Mouse (Mus musculus) midbrain, embryonic 15.5 days (tissue): ENCODE data around the gene Plxna4. TPM values are rescaled to one million over a fixed set of nuclear protein-coding genes. Genes with fewer than 3 reads are reported as not detected.
"Not testable (repeated sequence)": the region's sequence is repeated elsewhere in the genome, so short reads cannot be mapped to it uniquely, and the experiment has no call there.

ENCODE experiments used
- ATAC-seq: fragments of 200-750 bp; cut with Nextera tagmentation; replicated peaks from 2 replicates; pipeline ENCODE4 v1.8.0; 2017; ENCODE audit warnings: moderate TSS enrichment
- H3K27ac ChIP-seq: fragments of 300-500 bp; sonication (generic); 2 replicates; pipeline ENCODE4 v1.5.1; 2015; ENCODE audit warnings: mild to moderate bottlenecking, inconsistent platforms
- H3K27me3 ChIP-seq: fragments of 300-500 bp; sonication (generic); replicated peaks from 2 replicates; pipeline ENCODE4 v1.6.1; 2015; ENCODE audit warnings: inconsistent platforms
- H3K36me3 ChIP-seq: fragments of 300-500 bp; sonication (generic); replicated peaks from 2 replicates; pipeline ENCODE4 v1.6.1; 2015; ENCODE audit warnings: inconsistent platforms
- H3K4me1 ChIP-seq: fragments of 300-500 bp; sonication (generic); 2 replicates; pipeline ENCODE4 v1.6.1; 2015; ENCODE audit warnings: inconsistent platforms
- H3K4me2 ChIP-seq: fragments of 300-500 bp; sonication (generic); 2 replicates; pipeline ENCODE4 v1.6.1; 2015; ENCODE audit warnings: inconsistent platforms, mild to moderate bottlenecking, moderate library complexity
- H3K4me3 ChIP-seq: fragments of 300-500 bp; sonication (generic); 2 replicates; pipeline ENCODE4 v1.5.1; 2015; ENCODE audit warnings: mild to moderate bottlenecking, inconsistent platforms
- H3K9ac ChIP-seq: fragments of 300-500 bp; sonication (generic); 2 replicates; pipeline ENCODE4 v1.6.1; 2015; ENCODE audit warnings: mild to moderate bottlenecking, inconsistent platforms
- H3K9me3 ChIP-seq: fragments of 300-500 bp; sonication (generic); 2 replicates; pipeline ENCODE4 v1.6.1; 2016; ENCODE audit warnings: inconsistent platforms
- WGBS: fragments of 180-500 bp; shearing (Covaris S2); methylation state at CpG from one replicate; pipeline ENCODE4 v1.1.7; 2015; ENCODE audit warnings: mixed read lengths; 5-methylcytosine and 5-hydroxymethylcytosine counted together
- polyA plus RNA-seq: library from polyadenylated mRNA; unstranded; fragments of >200 nt; fragmentation: Nextera tagmentation; extraction: Ambion mirVana; gene quantifications from 2 replicates; pipeline ENCODE4 v1.2.1, GENCODE M21; 2015

The Plxna4 gene
- polyA plus RNA-seq, 1 experiment from 2014 or later = 14.2 TPM

DNA sequence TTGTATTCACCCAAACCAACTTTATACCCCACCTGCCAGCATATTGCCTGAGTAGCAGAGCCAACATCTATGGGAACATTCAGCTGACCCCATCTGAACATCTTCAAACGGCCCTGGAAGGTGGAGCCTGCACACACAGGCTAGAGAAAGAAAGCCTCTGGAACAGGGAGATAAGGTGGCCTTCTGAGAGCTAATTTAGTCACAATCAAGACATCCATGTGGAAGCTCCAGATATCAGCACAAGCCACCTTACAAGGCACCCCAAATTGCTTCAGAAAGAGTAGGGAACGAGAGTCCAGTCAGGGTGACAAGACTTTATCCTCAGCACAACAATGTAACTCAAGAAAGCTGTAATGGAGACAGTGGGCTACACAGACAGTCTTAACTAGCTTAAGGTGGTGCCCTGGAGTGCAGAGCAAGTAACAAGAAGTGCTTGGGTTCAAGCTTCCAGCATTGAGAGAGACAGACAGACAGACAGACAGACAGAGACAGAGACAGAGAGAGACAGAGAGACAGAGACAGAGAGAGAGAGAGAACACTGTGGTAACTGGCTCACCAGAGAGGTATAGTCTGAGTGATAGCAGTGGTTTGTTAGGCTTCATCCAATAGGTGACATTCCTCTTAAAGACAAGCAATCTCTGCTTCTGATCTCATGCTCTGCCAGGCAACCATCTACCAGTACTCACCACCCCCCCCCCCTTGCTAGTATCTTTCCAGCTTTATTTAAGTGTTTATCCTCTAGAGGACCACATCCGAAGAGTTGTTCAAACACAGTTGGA, 53.8 kb downstream of the Plxna4 start:
- H3K4me3 ChIP-seq = no peak overlapping the region
- WGBS = 79% methylated on average over 3 of the region's 3 CpGs
- H3K9ac ChIP-seq = no peak overlapping the region
- H3K9me3 ChIP-seq = no peaks in the 10 kb centered on the region
- H3K36me3 ChIP-seq = no peaks in the 10 kb centered on the region
- ATAC-seq = no peak
- H3K4me2 ChIP-seq = no peak overlapping the region
- no peak overlapping the region for H3K27ac ChIP-seq
- no peaks in the 10 kb centered on the region for H3K27me3 ChIP-seq
- no peaks in the 10 kb centered on the region for H3K4me1 ChIP-seq

DNA sequence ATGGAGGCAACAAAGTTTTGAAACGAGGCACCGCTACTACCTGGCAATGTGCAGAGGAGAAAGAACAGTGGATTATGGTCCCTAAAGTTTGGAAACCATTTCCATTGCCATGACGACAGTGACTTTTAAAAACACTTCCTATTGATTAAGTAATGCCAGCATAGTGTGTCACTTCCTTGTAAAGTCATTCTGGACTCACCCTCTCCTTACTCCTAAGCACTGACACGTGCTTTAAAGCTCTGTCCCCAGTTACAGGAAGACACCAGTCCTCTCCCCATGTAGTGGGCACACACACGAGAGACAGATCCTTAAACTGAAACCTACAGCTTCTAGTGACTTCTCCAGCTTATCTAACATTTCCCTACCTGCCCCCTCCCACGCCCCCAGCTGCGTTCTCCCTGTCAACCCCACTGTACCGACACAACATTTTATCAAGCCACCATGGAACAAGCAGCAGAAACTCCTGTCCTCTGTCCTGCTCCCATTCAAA, 59.9 kb downstream of the Plxna4 start:
- no peak for ATAC-seq
- H3K27ac ChIP-seq = no peak overlapping the region
- WGBS = 83% methylated on average over 8 of the region's 8 CpGs

DNA sequence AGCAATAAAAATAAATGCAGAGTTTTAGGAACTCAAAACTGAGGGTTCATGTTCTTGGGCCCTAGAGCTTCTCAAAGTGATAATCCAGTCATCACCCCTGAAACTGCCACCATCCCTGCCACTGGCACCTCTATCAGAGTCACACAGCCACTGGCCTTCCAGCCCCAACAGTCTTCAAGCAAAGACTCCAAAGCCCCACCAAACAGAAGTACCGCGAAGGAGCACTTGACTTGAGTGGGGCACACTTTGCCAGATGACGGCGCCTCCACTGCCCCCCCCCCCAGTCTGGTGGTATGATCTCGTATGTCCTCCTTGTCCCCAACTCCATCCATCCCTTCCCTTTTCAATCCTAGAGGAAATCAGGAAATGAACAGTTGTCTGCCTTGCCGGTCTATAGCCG, 60.5 kb downstream of the Plxna4 start:
- no peak overlapping the region for H3K4me3 ChIP-seq
- no peaks in the 10 kb centered on the region for H3K9me3 ChIP-seq
- no peaks in the 10 kb centered on the region for H3K27me3 ChIP-seq
- 93% methylated on average over 7 of the region's 7 CpGs for WGBS
- H3K4me2 ChIP-seq = no peak overlapping the region
- ATAC-seq = no peak
- no peaks in the 10 kb centered on the region for H3K4me1 ChIP-seq
- no peak overlapping the region for H3K9ac ChIP-seq
- no peak overlapping the region for H3K27ac ChIP-seq
- H3K36me3 ChIP-seq = no peaks in the 10 kb centered on the region

More for the DNA sequence above, 59.9 kb downstream of the Plxna4 start:
- H3K36me3 ChIP-seq = no peaks in the 10 kb centered on the region
- no peaks in the 10 kb centered on the region for H3K4me1 ChIP-seq
- H3K27me3 ChIP-seq = no peaks in the 10 kb centered on the region
- no peaks in the 10 kb centered on the region for H3K9me3 ChIP-seq
- H3K9ac ChIP-seq = no peak overlapping the region
- H3K4me2 ChIP-seq = no peak overlapping the region
- no peak overlapping the region for H3K4me3 ChIP-seq

GRCm38 (mm10) chr6:32526762-32527161, 61.2 kb downstream of the Plxna4 start:
- H3K4me2 ChIP-seq = no peak overlapping the region
- no peaks in the 10 kb centered on the region for H3K4me1 ChIP-seq
- no peaks in the 10 kb centered on the region for H3K9me3 ChIP-seq
- 63% methylated on average over 5 of the region's 5 CpGs for WGBS
- no peak for ATAC-seq
- no peaks in the 10 kb centered on the region for H3K36me3 ChIP-seq
- H3K9ac ChIP-seq = no peak overlapping the region
- no peak overlapping the region for H3K4me3 ChIP-seq
- no peak overlapping the region for H3K27ac ChIP-seq
- no peaks in the 10 kb centered on the region for H3K27me3 ChIP-seq

DNA sequence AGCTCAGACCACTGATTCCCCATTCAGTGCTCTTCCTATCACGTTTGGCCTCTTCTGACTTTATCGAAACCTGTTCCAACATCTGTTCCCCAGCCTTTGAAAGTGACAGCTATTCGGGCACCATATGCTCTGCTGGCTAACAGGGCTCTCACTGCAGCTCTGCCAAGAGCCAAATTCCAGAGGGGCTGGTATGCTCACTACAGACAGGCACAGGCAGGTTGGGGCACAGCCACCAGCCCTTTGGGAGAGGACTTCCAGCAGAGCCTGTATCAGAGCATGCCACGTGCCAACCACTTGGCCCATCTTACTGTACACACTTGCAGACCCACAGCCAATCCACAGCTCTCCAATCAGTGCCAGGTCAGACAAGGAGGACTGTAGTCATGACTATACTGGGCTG, 67.9 kb downstream of the Plxna4 start:
- H3K36me3 ChIP-seq = no peaks in the 10 kb centered on the region
- no peaks in the 10 kb centered on the region for H3K27me3 ChIP-seq
- H3K4me3 ChIP-seq = no peak overlapping the region
- 78% methylated on average over 4 of the region's 4 CpGs for WGBS
- no peak for ATAC-seq
- H3K9ac ChIP-seq = no peak overlapping the region
- no peaks in the 10 kb centered on the region for H3K4me1 ChIP-seq
- no peaks in the 10 kb centered on the region for H3K9me3 ChIP-seq
- H3K4me2 ChIP-seq = no peak overlapping the region
- no peak overlapping the region for H3K27ac ChIP-seq

GRCm38 (mm10) chr6:32518617-32519016, 69.4 kb downstream of the Plxna4 start:
- Histone ChIP-seq H3K4me1 (peaks cover 6% of the 10 kb centered on the region), H3K27ac (no peak overlapping the region), H3K9ac (no peak overlapping the region), H3K4me2 (no peak overlapping the region), H3K27me3 (no peaks in the 10 kb centered on the region), H3K9me3 (no peaks in the 10 kb centered on the region), H3K4me3 (no peak overlapping the region), H3K36me3 (no peaks in the 10 kb centered on the region)
- ATAC-seq = no peak
- 95% methylated on average over 3 of the region's 3 CpGs for WGBS

DNA sequence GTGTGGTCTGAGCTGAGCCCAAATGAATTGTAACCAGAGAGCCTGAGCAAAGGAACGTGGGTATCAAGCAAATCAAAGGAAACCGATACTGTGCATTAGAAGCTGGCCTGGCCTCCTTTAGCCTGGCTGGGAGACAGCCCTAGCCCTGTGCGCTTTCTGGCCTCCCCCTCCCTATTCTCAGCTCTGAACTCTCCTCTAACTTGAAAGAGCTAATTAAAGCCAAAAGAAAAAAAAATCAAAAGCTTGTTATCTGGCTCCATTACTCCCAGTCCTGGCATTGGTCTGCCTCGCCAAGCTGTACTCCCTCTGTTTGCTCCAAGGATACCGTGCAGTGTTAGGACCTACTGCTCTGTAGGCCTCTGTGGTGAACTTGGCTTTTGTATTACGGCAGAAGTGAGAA, 73.9 kb downstream of the Plxna4 start:
- Histone ChIP-seq H3K27me3 (no peaks in the 10 kb centered on the region), H3K36me3 (no peaks in the 10 kb centered on the region), H3K4me3 (no peak overlapping the region), H3K9ac (no peak overlapping the region), H3K4me1 (peaks cover 6% of the 10 kb centered on the region), H3K27ac (no peak overlapping the region), H3K9me3 (no peaks in the 10 kb centered on the region), H3K4me2 (no peak overlapping the region)
- 62% methylated on average over 6 of the region's 6 CpGs for WGBS
- no peak for ATAC-seq

GRCm38 (mm10) chr6:32512010-32512409, 76.0 kb downstream of the Plxna4 start:
- Histone ChIP-seq H3K27ac (no peak overlapping the region), H3K4me3 (no peak overlapping the region), H3K36me3 (no peaks in the 10 kb centered on the region), H3K4me1 (peaks cover 6% of the 10 kb centered on the region), H3K9ac (no peak overlapping the region), H3K9me3 (no peaks in the 10 kb centered on the region), H3K27me3 (no peaks in the 10 kb centered on the region), H3K4me2 (no peak overlapping the region)
- WGBS = 80% methylated on average over 1 of the region's 1 CpGs
- ATAC-seq = no peak

GRCm38 (mm10) chr6:32510924-32511323, 77.1 kb downstream of the Plxna4 start:
- 85% methylated on average over 7 of the region's 7 CpGs for WGBS
- no peaks in the 10 kb centered on the region for H3K9me3 ChIP-seq
- no peaks in the 10 kb centered on the region for H3K27me3 ChIP-seq
- H3K9ac ChIP-seq = no peak overlapping the region
- no peak for ATAC-seq
- H3K36me3 ChIP-seq = no peaks in the 10 kb centered on the region
- H3K4me3 ChIP-seq = no peak overlapping the region
- H3K4me2 ChIP-seq = no peak overlapping the region
- peaks cover 6% of the 10 kb centered on the region for H3K4me1 ChIP-seq
- no peak overlapping the region for H3K27ac ChIP-seq

- Histone ChIP-seq H3K4me3 (no peak overlapping the region), H3K9me3 (no peaks in the 10 kb centered on the region), H3K27me3 (no peaks in the 10 kb centered on the region), H3K36me3 (no peaks in the 10 kb centered on the region), H3K27ac (no peak overlapping the region), H3K4me2 (no peak overlapping the region), H3K9ac (no peak overlapping the region), H3K4me1 (peaks cover 6% of the 10 kb centered on the region)
- 84% methylated on average over 1 of the region's 1 CpGs for WGBS
- ATAC-seq = no peak
These were observed 77.5 kb downstream of the Plxna4 start for GRCm38 (mm10) chr6:32510491-32510890.

DNA sequence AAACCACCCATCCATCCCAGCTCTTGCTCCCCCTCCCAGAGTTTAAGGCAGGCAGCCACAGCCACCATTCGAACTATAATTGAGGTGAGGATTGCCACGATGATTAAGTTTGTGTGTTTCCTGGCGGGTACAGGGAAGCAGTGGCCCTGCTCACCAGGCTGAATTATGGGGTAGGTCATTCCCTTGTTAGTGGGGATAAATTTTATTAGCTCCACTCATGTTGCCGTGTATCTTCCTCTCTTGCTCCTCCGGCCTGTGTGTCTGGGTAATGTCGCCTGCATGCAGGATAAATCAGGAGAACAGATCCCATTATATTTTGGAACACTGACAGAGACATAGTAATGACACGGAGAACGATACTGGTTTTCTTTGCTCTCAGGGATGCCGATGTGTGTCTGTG, 78.9 kb downstream of the Plxna4 start:
- H3K27ac ChIP-seq = no peak overlapping the region
- H3K4me3 ChIP-seq = no peak overlapping the region
- H3K9ac ChIP-seq = no peak overlapping the region
- peaks cover 3% of the 10 kb centered on the region for H3K4me1 ChIP-seq
- WGBS = 61% methylated on average over 9 of the region's 9 CpGs
- H3K4me2 ChIP-seq = no peak overlapping the region
- H3K36me3 ChIP-seq = no peaks in the 10 kb centered on the region
- no peak for ATAC-seq
- H3K9me3 ChIP-seq = no peaks in the 10 kb centered on the region
- no peaks in the 10 kb centered on the region for H3K27me3 ChIP-seq

- Histone ChIP-seq H3K9ac (no peak overlapping the region), H3K36me3 (no peaks in the 10 kb centered on the region), H3K4me3 (no peak overlapping the region), H3K9me3 (no peaks in the 10 kb centered on the region), H3K27ac (no peak overlapping the region), H3K4me2 (no peak overlapping the region), H3K4me1 (no peaks in the 10 kb centered on the region), H3K27me3 (no peaks in the 10 kb centered on the region)
- WGBS = 68% methylated on average over 5 of the region's 5 CpGs
- no peak; the same call in 1 of the 2 replicates for ATAC-seq
These were observed 83.0 kb downstream of the Plxna4 start for GRCm38 (mm10) chr6:32504963-32505362.

DNA sequence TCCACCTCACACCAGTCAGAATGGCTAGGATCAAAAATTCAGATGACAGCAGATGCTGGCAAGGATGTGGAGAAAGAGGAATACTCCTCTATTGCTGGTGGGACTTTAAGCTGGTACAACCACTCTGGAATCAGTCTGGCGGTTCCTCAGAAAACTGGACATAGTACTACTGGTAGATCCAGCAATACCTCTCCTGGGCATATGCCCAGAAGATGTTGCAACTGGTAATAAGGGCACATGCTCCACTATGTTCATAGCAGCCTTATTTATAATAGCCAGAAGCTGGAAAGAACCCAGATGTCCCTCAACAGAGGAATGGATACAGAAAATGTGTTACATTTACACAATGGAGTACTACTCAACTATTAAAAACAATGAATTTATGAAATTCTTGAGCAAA, 86.8 kb downstream of the Plxna4 start:
- H3K4me2 ChIP-seq, ATAC-seq, H3K4me3 ChIP-seq, H3K27ac ChIP-seq, H3K36me3 ChIP-seq, H3K9ac ChIP-seq, H3K27me3 ChIP-seq, H3K4me1 ChIP-seq, H3K9me3 ChIP-seq: not testable (repeated sequence)
- WGBS = 94% methylated on average over 1 of the region's 1 CpGs
